Mouse (Mus musculus) hematopoietic stem cell, adult 5-6 weeks (primary cell): ENCODE results near the gene Srp9. TPM values are rescaled to one million over a fixed set of nuclear protein-coding genes. Genes with fewer than 3 reads are reported as not detected.

ENCODE experiments used
- ATAC-seq, 2 experiments: fragments of 125-278 bp in 1 of 2; replicated peaks in 1 of 2; 2 replicates each; pipeline ENCODE4 v1.8.0; 2016 to 2017; ENCODE audit warnings: inconsistent platforms in 2 of 2, mild to moderate bottlenecking in 2 of 2, moderate number of reproducible peaks in 2 of 2, low read depth in 1 of 2, moderate TSS enrichment in 1 of 2; ENCODE audit not compliant: low FRiP score in 2 of 2, poor library complexity in 2 of 2, severe bottlenecking in 2 of 2, insufficient read depth in 1 of 2, low TSS enrichment in 1 of 2
- total RNA-seq: library from RNA; stranded (forward); fragments of 172-1452, 232-1000 nt; gene quantifications from 2 replicates; pipeline ENCODE4 v1.2.3, GENCODE M21; 2017

Srp9 gene
- total RNA-seq, 1 experiment from 2014 or later, result 82.5 TPM

GRCm38 (mm10) chr1:182100403-182100802, 24.1 kb upstream of the Srp9 start:
- no peak for ATAC-seq

GRCm38 (mm10) chr1:182101468-182101867, 23.1 kb upstream of the Srp9 start:
- no peak for ATAC-seq

GRCm38 (mm10) chr1:182102706-182103105, 21.8 kb upstream of the Srp9 start:
- 0 out of 4 replicates have a peak, but pooled peaks of 1 of the 2 experiments have one; percentile 39 for ATAC-seq

GRCm38 (mm10) chr1:182103436-182103835, 21.1 kb upstream of the Srp9 start:
- no peak for ATAC-seq

- ATAC-seq, result no peak
Observed at GRCm38 (mm10) chr1:182105023-182105422, 19.5 kb upstream of the Srp9 start.

DNA sequence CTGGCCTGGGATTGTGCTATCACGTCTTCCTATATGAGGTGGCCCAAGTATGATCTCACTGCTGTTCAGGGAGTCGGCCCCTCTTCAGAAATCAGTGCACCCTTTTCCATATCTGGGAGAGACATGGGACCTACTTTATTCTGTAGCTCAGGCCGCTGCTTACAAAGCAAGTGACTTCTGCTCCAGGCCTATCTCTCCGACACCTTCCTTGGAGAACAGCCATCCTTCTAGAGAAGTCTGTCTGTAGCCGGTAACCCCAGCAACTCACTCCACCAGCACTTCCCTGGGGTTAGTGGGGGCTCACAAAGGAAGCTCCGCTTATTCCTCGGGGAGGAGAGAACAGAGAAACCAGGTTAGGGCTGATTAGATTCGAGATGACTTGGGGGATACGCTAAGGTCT, 17.3 kb upstream of the Srp9 start:
- no peak for ATAC-seq

GRCm38 (mm10) chr1:182108397-182109099, 16.0 kb upstream of the Srp9 start:
- peak; percentile 67 to 81 for ATAC-seq

DNA sequence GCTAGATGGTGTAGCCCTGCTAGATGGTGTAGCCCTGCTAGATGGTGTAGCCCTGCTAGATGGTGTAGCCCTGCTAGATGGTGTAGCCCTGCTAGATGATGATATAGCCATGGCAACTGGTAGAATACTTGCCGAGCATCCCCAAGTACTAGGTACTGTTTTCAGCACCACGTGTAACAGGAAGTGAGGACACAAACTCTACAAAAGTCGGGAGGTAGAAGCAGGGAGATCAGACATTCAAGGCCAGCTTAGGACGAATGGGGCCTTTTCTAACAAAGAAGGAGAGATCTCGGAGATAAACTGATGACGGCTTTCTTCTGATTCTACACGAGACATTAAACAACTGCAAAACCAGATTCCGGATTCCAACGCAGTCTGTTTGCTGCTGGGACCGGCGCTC, 14.4 kb upstream of the Srp9 start:
- ATAC-seq, result no peak

DNA sequence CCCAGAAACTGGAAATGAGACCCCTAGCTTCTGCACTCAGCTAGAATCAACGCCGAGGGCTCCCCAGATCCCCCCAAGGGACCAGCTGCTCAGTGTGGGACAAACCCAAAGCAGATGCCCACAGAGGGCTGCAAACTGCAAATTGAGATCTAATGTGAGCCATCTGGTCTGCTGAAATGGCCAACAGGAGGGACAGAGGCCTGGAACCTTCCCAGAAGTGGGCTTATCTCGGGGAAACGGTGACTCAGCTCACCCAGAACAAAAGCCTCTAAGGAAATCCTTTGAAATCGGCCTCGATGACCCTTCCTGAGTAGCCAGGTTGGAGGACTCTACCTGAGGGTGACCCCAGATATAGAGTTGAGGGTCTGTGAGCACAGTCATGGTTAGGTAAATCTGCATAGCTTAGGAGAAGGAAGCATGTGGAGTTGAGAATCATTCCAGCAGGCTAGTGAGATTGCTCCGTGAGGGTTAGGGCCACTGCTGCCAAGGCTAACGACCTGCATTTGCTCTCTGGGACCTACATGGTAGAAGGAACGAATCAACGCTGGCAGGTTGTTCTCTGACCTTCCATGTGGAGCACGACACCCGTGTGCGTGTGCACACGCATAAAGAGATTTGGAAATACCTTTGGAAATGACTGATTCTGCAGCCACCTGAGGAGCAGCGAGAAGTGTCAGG, 13.7 kb upstream of the Srp9 start:
- ATAC-seq, result no peak

DNA sequence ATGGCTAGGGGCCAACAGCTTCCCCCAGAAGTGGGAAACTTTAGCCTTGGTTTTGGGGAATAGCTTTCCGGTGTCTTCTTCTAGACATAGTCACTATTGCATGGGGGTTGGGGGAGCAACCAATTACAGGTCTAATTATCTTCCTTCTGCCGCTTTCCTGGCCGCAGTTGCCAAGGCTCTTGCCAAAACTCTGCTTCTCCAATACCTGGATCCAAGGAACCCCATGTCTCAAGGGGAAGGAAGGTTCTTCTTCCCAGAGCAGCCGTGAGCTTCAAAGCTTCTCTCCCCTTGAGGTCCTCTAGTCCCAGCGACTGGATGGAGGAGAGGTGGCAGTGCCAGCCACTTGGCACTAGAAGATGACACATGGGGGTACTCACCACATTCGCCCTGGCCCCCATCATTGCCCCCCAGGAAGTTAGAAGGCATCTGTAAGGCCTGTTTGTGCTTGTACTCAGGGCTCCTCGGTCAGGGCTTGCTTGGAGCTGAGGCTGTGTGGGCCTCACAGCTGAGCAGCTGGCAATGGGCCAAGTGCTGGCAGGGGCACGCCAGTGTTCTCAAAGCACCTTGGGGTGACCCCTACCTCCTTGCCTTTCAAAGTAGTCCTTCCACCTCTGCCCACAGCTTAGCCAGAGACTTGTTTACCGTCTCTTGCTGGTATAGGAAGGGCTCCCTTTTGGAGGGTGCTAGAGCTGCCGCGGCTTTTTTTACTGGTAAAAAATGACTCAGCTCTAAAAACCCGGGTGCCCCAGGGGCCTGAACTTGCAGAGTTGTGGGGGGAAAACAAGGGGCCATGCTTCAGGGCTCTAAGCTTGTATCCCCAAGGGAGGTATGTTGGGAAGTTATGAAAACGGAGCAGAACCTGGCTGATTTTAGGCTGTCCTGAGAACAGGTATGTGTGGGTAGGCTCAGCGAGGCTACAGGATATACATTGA, 12.9 kb upstream of the Srp9 start:
- ATAC-seq, result no peak

DNA sequence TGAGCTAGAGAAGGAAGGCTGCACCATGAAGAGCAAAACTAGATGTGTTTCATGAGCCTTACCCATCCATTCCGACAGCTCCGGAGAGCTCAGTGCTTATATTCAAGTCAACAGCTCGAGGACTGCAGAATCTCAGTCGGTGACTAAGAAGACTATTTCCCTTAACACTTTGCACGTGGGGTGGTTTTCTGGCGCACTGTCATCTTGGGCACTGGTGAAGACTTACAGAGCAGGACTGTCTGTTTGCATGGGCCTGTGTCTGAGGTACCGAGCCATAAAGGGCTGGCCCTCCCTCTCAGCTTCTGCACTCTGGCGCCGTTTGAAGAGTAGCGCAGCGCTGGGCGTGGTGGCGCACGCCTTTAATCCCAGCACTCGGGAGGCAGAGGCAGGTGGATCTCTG, 12.2 kb upstream of the Srp9 start:
- no peak for ATAC-seq

- no peak for ATAC-seq
Observed at GRCm38 (mm10) chr1:182113131-182113530, 11.4 kb upstream of the Srp9 start.

GRCm38 (mm10) chr1:182113587-182114500, 10.7 kb upstream of the Srp9 start:
- no peak for ATAC-seq

GRCm38 (mm10) chr1:182115197-182115596, 9.3 kb upstream of the Srp9 start:
- ATAC-seq, result peak; percentile 43 to 65; a peak in 3 of 4 replicates

GRCm38 (mm10) chr1:182115651-182116408, 8.7 kb upstream of the Srp9 start:
- no peak for ATAC-seq

DNA sequence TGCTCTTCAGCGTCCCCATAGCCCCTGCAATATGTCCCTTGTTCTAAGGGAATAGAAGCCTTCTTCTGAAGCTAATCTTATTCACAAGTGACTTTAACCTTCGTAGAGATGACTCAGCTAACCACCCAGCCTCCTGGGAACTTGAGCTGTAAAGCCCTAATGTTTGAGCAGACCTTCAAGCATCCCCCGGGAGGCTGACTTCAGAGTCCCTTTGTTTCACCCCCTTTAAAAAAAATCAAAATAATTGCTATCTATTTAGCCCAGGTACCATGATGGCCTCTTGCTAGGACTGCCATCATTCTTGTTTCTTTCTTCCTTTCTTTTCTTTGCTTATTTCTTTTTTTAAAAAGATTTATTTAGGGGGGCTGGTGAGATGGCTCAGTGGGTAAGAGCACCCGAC, 2.1 kb upstream of the Srp9 start:
- ATAC-seq, result no peak
